Mouse (Mus musculus) heart, embryonic 14.5 days (tissue): Measurements from ENCODE around the gene Pard3b. TPM values are rescaled to one million over a fixed set of nuclear protein-coding genes. Genes with fewer than 3 reads are reported as not detected.

Experiments used
- ATAC-seq: fragments of 200-750 bp; cut with Nextera tagmentation; 2 replicates; pipeline ENCODE4 v1.8.0; 2017; ENCODE audit warnings: low read depth, moderate TSS enrichment; ENCODE audit not compliant: insufficient number of reproducible peaks, insufficient read depth, low FRiP score
- H3K27ac ChIP-seq, 2 experiments: fragments of 200-500 bp in 1 of 2; fragments of 300-500 bp in 1 of 2; sonication (generic) in 1 of 2; replicated peaks in 1 of 2; 2 replicates each; pipeline ENCODE4 v1.5.1; 2012 to 2014; ENCODE audit warnings: low read depth in 2 of 2, low read length in 2 of 2, control low read depth in 1 of 2, mild to moderate bottlenecking in 1 of 2, mixed read lengths in 1 of 2; ENCODE audit not compliant: control insufficient read depth in 1 of 2, insufficient read depth in 1 of 2
- H3K27me3 ChIP-seq: fragments of 300-500 bp; sonication (generic); 2 replicates; pipeline ENCODE4 v1.6.1; 2014; ENCODE audit warnings: mild to moderate bottlenecking, low read length, control low read depth; ENCODE audit not compliant: control insufficient read depth, insufficient read depth
- H3K36me3 ChIP-seq: fragments of 300-500 bp; sonication (generic); 2 replicates; pipeline ENCODE4 v1.6.1; 2014; ENCODE audit warnings: mild to moderate bottlenecking, control low read depth, low read length, mixed read lengths; ENCODE audit not compliant: control insufficient read depth, insufficient read depth
- H3K4me1 ChIP-seq, 2 experiments: fragments of 200-500 bp in 1 of 2; fragments of 300-500 bp in 1 of 2; sonication (generic) in 1 of 2; 2 replicates each; pipeline ENCODE4 v1.6.1; 2012 to 2014; ENCODE audit warnings: low read length in 2 of 2, control low read depth in 1 of 2, mixed read lengths in 1 of 2; ENCODE audit not compliant: control insufficient read depth in 2 of 2, insufficient read depth in 2 of 2
- H3K4me2 ChIP-seq: fragments of 300-500 bp; sonication (generic); 2 replicates; pipeline ENCODE4 v1.6.1; 2014; ENCODE audit warnings: mild to moderate bottlenecking, low read length
- H3K4me3 ChIP-seq, 2 experiments: fragments of 200-500 bp in 1 of 2; fragments of 300-500 bp in 1 of 2; sonication (generic) in 1 of 2; 2 replicates each; pipeline ENCODE4 v1.5.1; 2012 to 2014; ENCODE audit warnings: low read length in 2 of 2, mild to moderate bottlenecking in 2 of 2, control low read depth in 1 of 2, low read depth in 1 of 2, moderate library complexity in 1 of 2; ENCODE audit not compliant: control insufficient read depth in 1 of 2, insufficient read depth in 1 of 2
- H3K9ac ChIP-seq: fragments of 300-500 bp; sonication (generic); 2 replicates; pipeline ENCODE4 v1.6.1; 2014; ENCODE audit warnings: mild to moderate bottlenecking, low read length
- H3K9me3 ChIP-seq: fragments of 300-500 bp; sonication (generic); 2 replicates; pipeline ENCODE4 v1.6.1; 2016; ENCODE audit warnings: low read length, control low read depth; ENCODE audit not compliant: control insufficient read depth
- WGBS: fragments of 180-500 bp; shearing (Covaris S2); extraction: QIAGEN DNeasy Blood & Tissue Kit; methylation state at CpG from one replicate; pipeline ENCODE4 v1.1.7; 2014; 5-methylcytosine and 5-hydroxymethylcytosine counted together
- polyA plus RNA-seq: library from polyadenylated mRNA; unstranded; fragments of >200 nt; fragmentation: Nextera tagmentation; extraction: Ambion mirVana; gene quantifications from 2 replicates; pipeline ENCODE4 v1.2.1, GENCODE M21; 2014

The Pard3b gene
- polyA plus RNA-seq, 1 experiment from 2014 or later = 17.1 TPM

DNA sequence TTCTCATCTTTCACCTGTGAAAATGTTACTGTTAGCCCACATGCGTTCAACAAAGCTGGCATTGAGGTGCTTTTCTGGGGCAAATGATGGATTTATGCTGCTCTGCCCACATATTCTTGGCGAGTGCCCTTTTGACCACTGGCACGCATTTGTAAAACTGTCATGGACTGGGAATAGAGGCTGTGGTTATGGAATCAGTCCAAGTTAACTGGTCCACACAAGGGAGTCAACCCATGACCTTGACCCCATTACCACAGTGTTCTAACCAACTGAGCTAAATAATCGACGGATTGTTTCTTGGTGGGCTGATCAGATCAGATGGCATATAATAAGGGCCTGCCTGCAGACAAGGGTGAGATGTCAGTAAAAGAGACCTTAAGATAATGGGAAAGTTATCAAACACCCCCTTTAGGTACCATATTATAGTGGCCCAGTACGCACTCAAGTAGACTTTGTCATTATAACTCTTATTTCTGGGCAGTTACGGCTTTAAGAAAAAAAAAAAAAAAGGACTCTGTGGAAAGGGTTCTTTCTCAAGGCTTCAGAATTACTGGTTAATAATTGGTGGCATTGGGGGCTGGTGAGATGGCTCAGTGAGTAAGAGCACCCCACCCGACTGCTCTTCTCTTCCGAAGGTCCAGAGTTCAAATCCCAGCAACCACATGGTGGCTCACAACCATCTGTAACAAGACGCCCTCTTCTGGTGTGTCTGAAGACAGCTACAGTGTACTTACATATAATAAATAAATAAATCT lies 784.4 kb downstream of the Pard3b start:
- Histone ChIP-seq H3K4me2 (no peak overlapping the region), H3K27me3 (no peaks in the 10 kb centered on the region), H3K36me3 (no peaks in the 10 kb centered on the region), H3K9ac (no peak overlapping the region), H3K4me1 (no peaks in the 10 kb centered on the region), H3K9me3 (no peaks in the 10 kb centered on the region), H3K27ac (no peak overlapping the region), H3K4me3 (no peak overlapping the region)
- WGBS = 86% methylated on average over 10 of the region's 10 CpGs
- no peak for ATAC-seq

DNA sequence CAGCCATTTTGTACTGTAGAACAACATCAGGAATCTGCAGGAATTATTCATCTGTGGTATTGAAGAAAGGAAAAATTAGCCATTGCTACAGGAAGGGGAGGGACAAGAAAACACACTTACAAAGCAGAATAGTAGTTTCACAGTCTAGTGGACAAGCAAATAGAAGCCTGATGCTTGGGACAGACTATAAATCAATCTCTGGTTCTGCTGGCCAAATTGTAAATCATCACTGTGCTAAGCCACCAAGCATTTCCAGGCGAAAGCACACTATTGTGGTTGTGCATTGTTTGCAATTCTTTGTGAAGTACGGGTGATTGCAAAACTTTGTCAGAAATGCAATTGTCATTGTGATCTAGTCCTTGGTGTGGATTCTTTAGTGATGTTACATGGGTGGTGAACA lies 786.7 kb downstream of the Pard3b start:
- Histone ChIP-seq H3K4me2 (no peak overlapping the region), H3K4me3 (no peak overlapping the region), H3K27me3 (no peaks in the 10 kb centered on the region), H3K9me3 (no peaks in the 10 kb centered on the region), H3K36me3 (no peaks in the 10 kb centered on the region), H3K9ac (no peak overlapping the region), H3K27ac (no peak overlapping the region), H3K4me1 (no peaks in the 10 kb centered on the region)
- 88% methylated on average over 2 of the region's 2 CpGs for WGBS
- ATAC-seq = no peak

DNA sequence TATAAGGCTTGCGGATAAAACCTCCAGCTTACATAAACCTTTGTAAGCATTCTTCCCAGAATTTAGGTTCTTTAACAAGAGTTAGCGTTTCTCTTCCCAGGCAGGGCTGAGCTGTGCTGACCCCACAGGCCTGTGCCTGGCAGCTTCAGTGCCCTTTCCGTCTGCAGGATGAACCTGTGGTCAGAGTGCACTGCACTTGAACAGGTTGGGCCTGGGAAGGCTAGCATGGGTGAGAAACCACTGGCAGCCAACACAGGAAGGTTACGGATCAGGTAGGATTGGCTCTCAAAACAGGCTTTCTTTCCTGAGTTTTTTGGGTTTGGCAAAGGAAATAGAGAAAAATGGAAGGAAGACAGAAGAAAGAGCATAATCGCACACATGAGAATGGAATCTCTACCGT lies 790.1 kb downstream of the Pard3b start:
- Histone ChIP-seq H3K36me3 (no peaks in the 10 kb centered on the region), H3K4me3 (no peak overlapping the region), H3K9me3 (no peaks in the 10 kb centered on the region), H3K4me2 (no peak overlapping the region), H3K27me3 (no peaks in the 10 kb centered on the region), H3K27ac (no peak overlapping the region), H3K4me1 (peaks cover 0 to under 1% of the 10 kb centered on the region in 2 experiments; a peak in 2 of 4 replicates), H3K9ac (no peak overlapping the region)
- ATAC-seq = no peak
- 77% methylated on average over 6 of the region's 6 CpGs for WGBS

DNA sequence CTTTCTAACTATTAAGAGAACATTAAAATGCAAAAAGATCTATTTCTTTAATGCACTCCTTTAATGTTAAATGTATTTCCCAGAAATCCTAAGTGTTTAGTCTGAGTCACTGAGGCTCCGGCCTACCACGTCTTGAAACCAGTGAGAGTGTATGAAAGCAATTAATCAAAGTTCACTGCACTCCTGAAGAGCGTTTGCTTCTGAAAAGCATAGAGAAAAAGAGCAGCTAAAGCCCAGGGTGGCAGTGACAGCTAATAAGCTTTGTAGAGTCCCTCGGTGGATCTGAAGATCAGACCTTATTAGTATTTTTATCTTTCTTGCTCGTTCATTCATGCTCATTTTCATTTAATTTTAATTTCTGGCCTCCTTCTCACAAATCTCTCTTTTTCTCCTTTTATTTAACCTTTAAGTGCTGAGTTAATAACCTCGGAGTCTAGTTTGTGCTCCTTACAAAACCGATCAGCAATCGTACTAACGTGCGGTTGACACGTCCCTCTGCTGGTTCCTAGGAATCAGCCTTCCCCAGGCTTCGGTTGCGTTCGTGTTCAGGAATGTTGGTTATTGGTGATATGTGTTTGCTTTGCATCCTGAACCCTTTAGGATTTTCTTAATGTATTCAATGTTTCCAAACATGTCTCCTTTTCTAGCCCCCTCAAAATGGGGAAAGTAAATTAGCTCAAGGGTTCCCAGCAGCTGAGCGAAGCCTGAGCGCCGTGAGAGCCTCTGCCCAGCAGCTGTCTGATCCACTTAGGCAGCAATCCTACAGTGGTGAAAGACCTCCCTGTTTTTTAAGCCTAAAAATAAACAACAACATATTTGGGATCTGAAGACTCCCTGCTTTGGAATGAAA lies 790.9 kb downstream of the Pard3b start:
- 65% methylated on average over 17 of the region's 17 CpGs for WGBS
- H3K27me3 ChIP-seq = no peaks in the 10 kb centered on the region
- H3K4me1 ChIP-seq = peaks cover 0 to 3% of the 10 kb centered on the region in 2 experiments; a peak in 2 of 4 replicates
- H3K4me3 ChIP-seq = no peak overlapping the region
- no peak for ATAC-seq
- H3K36me3 ChIP-seq = no peaks in the 10 kb centered on the region
- no peak overlapping the region for H3K9ac ChIP-seq
- H3K4me2 ChIP-seq = no peak overlapping the region
- no peaks in the 10 kb centered on the region for H3K9me3 ChIP-seq
- no peak overlapping the region for H3K27ac ChIP-seq

DNA sequence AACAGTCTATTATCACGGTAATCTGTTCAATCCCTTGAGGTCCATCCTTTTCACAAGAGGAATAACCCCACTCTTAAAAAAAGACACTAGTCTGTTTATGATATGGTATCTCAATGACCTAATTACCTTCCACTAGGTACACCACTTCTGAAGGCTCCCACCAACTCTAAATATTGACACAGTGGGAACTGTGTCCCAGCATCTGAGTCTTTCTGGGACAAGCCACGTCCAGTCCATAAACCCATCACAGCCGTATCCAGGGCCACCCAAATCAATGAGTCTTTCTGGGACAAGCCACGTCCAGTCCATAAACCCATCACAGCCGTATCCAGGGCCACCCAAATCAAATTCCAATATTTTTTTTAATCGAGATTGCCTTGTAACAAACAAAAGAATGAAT lies 792.4 kb downstream of the Pard3b start:
- H3K4me1 ChIP-seq = peaks cover 0 to 3% of the 10 kb centered on the region in 2 experiments; a peak in 2 of 4 replicates
- H3K27ac ChIP-seq = no peak overlapping the region
- H3K36me3 ChIP-seq = no peaks in the 10 kb centered on the region
- H3K9me3 ChIP-seq = no peaks in the 10 kb centered on the region
- no peak for ATAC-seq
- no peak overlapping the region for H3K9ac ChIP-seq
- H3K4me2 ChIP-seq = no peak overlapping the region
- H3K4me3 ChIP-seq = no peak overlapping the region
- WGBS = 85% methylated on average over 6 of the region's 6 CpGs
- no peaks in the 10 kb centered on the region for H3K27me3 ChIP-seq

DNA sequence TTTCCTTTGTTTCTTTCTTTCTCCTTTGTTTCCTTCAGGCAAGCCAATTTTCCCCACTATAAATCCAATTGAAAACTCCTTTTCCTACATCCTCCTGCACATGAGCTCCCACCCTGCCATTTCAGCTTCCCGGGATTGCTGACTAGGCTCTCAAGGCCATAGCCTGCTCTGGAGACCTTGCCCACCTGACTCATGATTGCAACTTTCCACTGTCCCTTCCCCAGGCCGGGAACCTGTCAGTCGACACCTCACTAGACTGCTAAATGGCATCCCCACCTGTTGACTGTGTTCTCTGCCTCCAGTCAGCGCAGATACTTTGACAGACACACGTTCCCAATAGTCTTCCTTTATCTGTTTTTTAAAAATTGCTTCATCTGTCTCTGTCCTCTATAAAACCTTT lies 795.3 kb downstream of the Pard3b start:
- H3K9ac ChIP-seq = no peak overlapping the region
- H3K27ac ChIP-seq = no peak overlapping the region
- peaks cover 0 to 3% of the 10 kb centered on the region in 2 experiments; a peak in 2 of 4 replicates for H3K4me1 ChIP-seq
- no peaks in the 10 kb centered on the region for H3K9me3 ChIP-seq
- no peaks in the 10 kb centered on the region for H3K27me3 ChIP-seq
- 49% methylated on average over 5 of the region's 5 CpGs for WGBS
- no peak overlapping the region for H3K4me3 ChIP-seq
- H3K36me3 ChIP-seq = no peaks in the 10 kb centered on the region
- ATAC-seq = no peak
- no peak overlapping the region for H3K4me2 ChIP-seq

DNA sequence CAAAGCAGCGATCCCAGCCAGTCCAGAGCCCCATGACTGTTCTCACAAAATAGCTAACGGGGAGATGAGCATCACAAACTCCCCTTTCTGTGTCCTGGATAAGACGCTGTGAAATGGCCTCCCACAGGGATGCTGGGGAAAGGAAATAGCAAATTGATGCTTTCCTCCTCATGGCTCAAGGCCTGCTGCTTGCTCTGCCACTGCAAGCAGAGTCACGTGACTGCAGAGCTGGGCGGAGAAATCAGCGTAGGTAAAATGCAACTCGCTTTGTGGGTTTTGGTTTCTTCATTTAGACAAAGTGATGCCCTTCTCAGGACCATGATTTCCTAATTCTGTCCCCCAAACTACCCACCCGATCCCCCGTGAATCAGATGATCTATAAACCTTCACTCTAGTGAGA lies 797.2 kb downstream of the Pard3b start:
- 65% methylated on average over 9 of the region's 9 CpGs for WGBS
- no peak overlapping the region for H3K4me2 ChIP-seq
- H3K36me3 ChIP-seq = no peaks in the 10 kb centered on the region
- no peaks in the 10 kb centered on the region for H3K9me3 ChIP-seq
- no peak for ATAC-seq
- H3K9ac ChIP-seq = no peak overlapping the region
- H3K27ac ChIP-seq = no peak overlapping the region
- no peak overlapping the region for H3K4me3 ChIP-seq
- H3K27me3 ChIP-seq = no peaks in the 10 kb centered on the region
- H3K4me1 ChIP-seq = peaks cover 0 to 3% of the 10 kb centered on the region in 2 experiments; a peak in 2 of 4 replicates
